Mouse (Mus musculus) limb, embryonic 14.5 days (tissue): Measurements from ENCODE around the gene Spata2. TPM values are rescaled to one million over a fixed set of nuclear protein-coding genes. Genes with fewer than 3 reads are reported as not detected.

Source experiments
- ATAC-seq: fragments of 200-750 bp; cut with Nextera tagmentation; 2 replicates; pipeline ENCODE4 v1.8.0; 2017; ENCODE audit warnings: low read depth, moderate number of reproducible peaks, moderate TSS enrichment; ENCODE audit not compliant: low FRiP score
- DNase-seq: peaks from one replicate; pipeline ENCODE4 v3.0.0-alpha.2; 2015; ENCODE audit warnings: low spot score
- H3K27ac ChIP-seq: fragments of 300-500 bp; sonication (generic); replicated peaks from 2 replicates; pipeline ENCODE4 v1.5.1; 2014; ENCODE audit warnings: low read depth, mild to moderate bottlenecking, low read length, moderate library complexity, mixed read lengths
- H3K27me3 ChIP-seq: fragments of 300-500 bp; sonication (generic); 2 replicates; pipeline ENCODE4 v1.6.1; 2014; ENCODE audit warnings: low read length, mixed read lengths; ENCODE audit not compliant: control insufficient read depth, insufficient read depth
- H3K36me3 ChIP-seq: fragments of 300-500 bp; sonication (generic); 2 replicates; pipeline ENCODE4 v1.6.1; 2014; ENCODE audit warnings: mild to moderate bottlenecking, low read length, moderate library complexity, mixed read lengths; ENCODE audit not compliant: control insufficient read depth, insufficient read depth
- H3K4me1 ChIP-seq: fragments of 300-500 bp; sonication (generic); 2 replicates; pipeline ENCODE4 v1.6.1; 2014; ENCODE audit warnings: antibody characterized with exemption, low read length, mixed read lengths; ENCODE audit not compliant: control insufficient read depth, insufficient read depth
- H3K4me2 ChIP-seq: fragments of 300-500 bp; sonication (generic); replicated peaks from 2 replicates; pipeline ENCODE4 v1.6.1; 2014; ENCODE audit warnings: low read depth, mild to moderate bottlenecking, low read length, moderate library complexity; ENCODE audit not compliant: severe bottlenecking
- H3K4me3 ChIP-seq: fragments of 300-500 bp; sonication (generic); replicated peaks from 2 replicates; pipeline ENCODE4 v1.5.1; 2014; ENCODE audit warnings: low read length
- H3K9ac ChIP-seq: fragments of 300-500 bp; sonication (generic); 2 replicates; pipeline ENCODE4 v1.6.1; 2014; ENCODE audit warnings: mild to moderate bottlenecking, low read depth, low read length, moderate library complexity; ENCODE audit not compliant: severe bottlenecking
- H3K9me3 ChIP-seq: fragments of 300-500 bp; sonication (generic); 2 replicates; pipeline ENCODE4 v1.6.1; 2016; ENCODE audit warnings: low read length; ENCODE audit not compliant: control insufficient read depth
- POLR2A ChIP-seq: fragments of 200-500 bp; IDR thresholded peaks from 2 replicates; pipeline ENCODE4 v1.8.0; 2012; ENCODE audit warnings: inconsistent platforms, mild to moderate bottlenecking, moderate library complexity, borderline replicate concordance; ENCODE audit not compliant: insufficient read depth, insufficient read length; ENCODE audit errors: extremely low read depth
- WGBS: fragments of 180-500 bp; shearing (Covaris S2); extraction: QIAGEN DNeasy Blood & Tissue Kit; methylation state at CpG from one replicate; pipeline ENCODE4 v1.1.7; 2014; 5-methylcytosine and 5-hydroxymethylcytosine counted together
- polyA plus RNA-seq, 2 experiments: library from polyadenylated mRNA; depleted of rRNA in 1 of 2; stranded (reverse) in 1 of 2; unstranded in 1 of 2; fragments of >200 nt; fragmentation: Nextera tagmentation in 1 of 2; extraction: Ambion mirVana in 1 of 2; gene quantifications; 2 replicates each; pipeline versions ENCODE4 v1.2.1 to v1.2.3; 2012 to 2014

Spata2 gene
- polyA plus RNA-seq, 2 experiments: 12.4 to 17.8 TPM

GRCm38 (mm10) chr2:167478128-167478527, 14.6 kb downstream of the Spata2 start:
- peaks cover 50% of the 10 kb centered on the region for H3K36me3 ChIP-seq
- no peak overlapping the region for H3K9ac ChIP-seq
- H3K4me2 ChIP-seq: no peak overlapping the region
- no peaks in the 10 kb centered on the region for H3K9me3 ChIP-seq
- DNase-seq: no peak
- H3K4me1 ChIP-seq: peaks cover 8% of the 10 kb centered on the region; the same call in 1 of the 2 replicates
- H3K4me3 ChIP-seq: no peak overlapping the region
- WGBS: 36% methylated on average over 2 of the region's 2 CpGs
- H3K27me3 ChIP-seq: no peaks in the 10 kb centered on the region
- no peak overlapping the region for H3K27ac ChIP-seq
- no peak for ATAC-seq
- TF ChIP-seq POLR2A: no peak

GRCm38 (mm10) chr2:167476762-167477161, 15.9 kb downstream of the Spata2 start:
- ATAC-seq (no peak), DNase-seq (no peak)
- 79% methylated on average over 4 of the region's 4 CpGs for WGBS
- H3K9me3 ChIP-seq: no peaks in the 10 kb centered on the region
- no peak for TF ChIP-seq POLR2A
- H3K27ac ChIP-seq: peak overlapping the region; percentile 15; the same call in 1 of the 2 replicates
- H3K27me3 ChIP-seq: no peaks in the 10 kb centered on the region
- no peak overlapping the region for H3K4me3 ChIP-seq
- H3K36me3 ChIP-seq: peaks cover 49% of the 10 kb centered on the region
- peaks cover 8% of the 10 kb centered on the region; the same call in 1 of the 2 replicates for H3K4me1 ChIP-seq
- H3K9ac ChIP-seq: no peak overlapping the region
- H3K4me2 ChIP-seq: no peak overlapping the region

- no peak for TF ChIP-seq POLR2A
- ATAC-seq: peak; percentile 48
- peaks cover 54% of the 10 kb centered on the region for H3K36me3 ChIP-seq
- H3K4me2 ChIP-seq: no peak overlapping the region
- no peaks in the 10 kb centered on the region for H3K27me3 ChIP-seq
- no peak overlapping the region for H3K4me3 ChIP-seq
- H3K9me3 ChIP-seq: no peaks in the 10 kb centered on the region
- peak overlapping the region; percentile 21; the same call in 1 of the 2 replicates for H3K9ac ChIP-seq
- peaks cover 8% of the 10 kb centered on the region; the same call in 1 of the 2 replicates for H3K4me1 ChIP-seq
- H3K27ac ChIP-seq: peak overlapping the region; percentile 15
- peak; percentile 48 for DNase-seq
- WGBS: 39% methylated on average over 7 of the region's 7 CpGs
Observed at GRCm38 (mm10) chr2:167476200-167476688, 16.4 kb downstream of the Spata2 start.

- no peak for DNase-seq
- no peaks in the 10 kb centered on the region for H3K9me3 ChIP-seq
- no peak overlapping the region for H3K4me3 ChIP-seq
- H3K4me2 ChIP-seq: no peak overlapping the region
- no peaks in the 10 kb centered on the region for H3K27me3 ChIP-seq
- 0 out of 2 replicates have a peak overlapping the region, but pooled peaks have one; percentile 15 for H3K27ac ChIP-seq
- no peak for TF ChIP-seq POLR2A
- peaks cover 8% of the 10 kb centered on the region; the same call in 1 of the 2 replicates for H3K4me1 ChIP-seq
- no peak for ATAC-seq
- WGBS: 81% methylated on average over 5 of the region's 5 CpGs
- H3K9ac ChIP-seq: no peak overlapping the region
- H3K36me3 ChIP-seq: peaks cover 54% of the 10 kb centered on the region
Observed at GRCm38 (mm10) chr2:167475596-167475995, 17.1 kb downstream of the Spata2 start.

- Histone ChIP-seq H3K36me3 (peaks cover 61% of the 10 kb centered on the region), H3K27me3 (no peaks in the 10 kb centered on the region), H3K4me3 (no peak overlapping the region), H3K9ac (no peak overlapping the region), H3K27ac (no peak overlapping the region), H3K4me2 (no peak overlapping the region), H3K4me1 (peaks cover 8% of the 10 kb centered on the region; the same call in 1 of the 2 replicates), H3K9me3 (no peaks in the 10 kb centered on the region)
- WGBS: 79% methylated on average over 6 of the region's 6 CpGs
- DNase-seq: no peak
- no peak for ATAC-seq
- TF ChIP-seq POLR2A: no peak
Observed at GRCm38 (mm10) chr2:167474218-167474617, 18.5 kb downstream of the Spata2 start.
